Mouse (Mus musculus) heart, adult 2 months (tissue): ENCODE measurements at regions not wholly inside any gene's neighbourhood (a gene's known extent, or its start where the extent isn't known, plus 50 kb on each side); places are given as distances from the start of the nearest gene placed in this dataset.
"Not testable (repeated sequence)": the region's sequence is repeated elsewhere in the genome, so short reads cannot be mapped to it uniquely, and the experiment has no call there.

Experiments
- DNase-seq, 2 experiments: peaks; one replicate each; pipeline ENCODE4 v3.0.0; 2021
- H3K27ac ChIP-seq: fragments of 200-600 bp; 2 replicates; pipeline ENCODE4 v1.8.1; 2022
- H3K27me3 ChIP-seq: fragments of 200-500 bp; 2 replicates; pipeline ENCODE4 v1.6.1; 2012; ENCODE audit warnings: mild to moderate bottlenecking, low read length, inconsistent platforms, mixed read lengths; ENCODE audit not compliant: control insufficient read depth, insufficient read depth
- H3K36me3 ChIP-seq: fragments of 200-500 bp; 2 replicates; pipeline ENCODE4 v1.6.1; 2012; ENCODE audit warnings: low read length, inconsistent platforms; ENCODE audit not compliant: control insufficient read depth, insufficient read depth
- H3K4me1 ChIP-seq: fragments of 200-500 bp; 2 replicates; pipeline ENCODE4 v1.6.1; 2011; ENCODE audit warnings: low read length; ENCODE audit not compliant: control insufficient read depth, insufficient read depth
- H3K4me3 ChIP-seq: fragments of 200-600 bp; 2 replicates; pipeline ENCODE4 v1.8.1; 2022
- H3K79me2 ChIP-seq: fragments of 200-500 bp; replicated peaks from 2 replicates; pipeline ENCODE4 v1.6.1; 2012; ENCODE audit warnings: mild to moderate bottlenecking, inconsistent platforms, low read length, moderate library complexity, mixed read lengths; ENCODE audit not compliant: control insufficient read depth, insufficient read depth
- H3K9ac ChIP-seq: fragments of 200-500 bp; 2 replicates; pipeline ENCODE4 v1.6.1; 2012; ENCODE audit warnings: low read depth, mild to moderate bottlenecking, control low read depth, inconsistent platforms, low read length, mixed read lengths
- CTCF ChIP-seq: fragments of 200-600 bp; IDR thresholded peaks from 2 replicates; pipeline ENCODE4 v1.8.1; 2022; ENCODE audit warnings: antibody characterized with exemption, mild to moderate bottlenecking, moderate library complexity
- EP300 ChIP-seq: fragments of 200-500 bp; IDR thresholded peaks from 2 replicates; pipeline ENCODE4 v1.6.1; 2011; ENCODE audit warnings: low read depth, low read length, control low read depth; ENCODE audit not compliant: insufficient read depth
- POLR2A ChIP-seq: fragments of 200-500 bp; IDR thresholded peaks from 2 replicates; pipeline ENCODE4 v1.6.1; 2011; ENCODE audit warnings: mild to moderate bottlenecking, low read depth, low read length, control low read depth; ENCODE audit not compliant: insufficient read depth
- WGBS: fragments of 180-500 bp; shearing (Covaris S2); methylation state at CpG from one replicate; pipeline ENCODE4 v1.1.7; 2018; 5-methylcytosine and 5-hydroxymethylcytosine counted together
- intact Hi-C: fragments of 180-260 bp; cut with DNase I; formaldehyde crosslinking; loops from one replicate; pipeline ENCODE4 v1.15.1; 2025

GRCm38 (mm10) chr12:92919920-92920319 is 1071.0 kb upstream of the Sel1l start:
- H3K4me1 ChIP-seq, result no peaks in the 10 kb centered on the region
- no peaks in the 10 kb centered on the region for H3K79me2 ChIP-seq
- no peak overlapping the region for H3K9ac ChIP-seq
- 64% methylated on average over 3 of the region's 3 CpGs for WGBS
- H3K4me3 ChIP-seq, result no peak overlapping the region
- intact Hi-C loops, result no loop called here
- H3K36me3 ChIP-seq, result no peaks in the 10 kb centered on the region
- H3K27ac ChIP-seq, result no peak overlapping the region
- H3K27me3 ChIP-seq, result no peaks in the 10 kb centered on the region
- no peak for DNase-seq
- TF ChIP-seq CTCF (no peak), EP300 (no peak)

GRCm38 (mm10) chr12:92916267-92916666 is 1067.3 kb upstream of the Sel1l start:
- no peak for DNase-seq
- Histone ChIP-seq H3K9ac (no peak overlapping the region), H3K79me2 (no peaks in the 10 kb centered on the region), H3K4me1 (no peaks in the 10 kb centered on the region), H3K27me3 (no peaks in the 10 kb centered on the region), H3K4me3 (no peak overlapping the region), H3K27ac (no peak overlapping the region), H3K36me3 (no peaks in the 10 kb centered on the region)
- intact Hi-C loops, result no loop called here
- TF ChIP-seq CTCF, result no peak
- TF ChIP-seq POLR2A, result no peak
- TF ChIP-seq EP300, result no peak
- 57% methylated on average over 3 of the region's 3 CpGs for WGBS

GRCm38 (mm10) chr12:92915776-92916175 is 1066.8 kb upstream of the Sel1l start:
- TF ChIP-seq POLR2A (no peak), CTCF (no peak), EP300 (no peak)
- Histone ChIP-seq H3K27me3 (no peaks in the 10 kb centered on the region), H3K4me1 (no peaks in the 10 kb centered on the region), H3K36me3 (no peaks in the 10 kb centered on the region), H3K79me2 (no peaks in the 10 kb centered on the region), H3K4me3 (no peak overlapping the region), H3K27ac (no peak overlapping the region), H3K9ac (no peak overlapping the region)
- intact Hi-C loops, result no loop called here
- no peak for DNase-seq

- H3K27me3 ChIP-seq, result no peaks in the 10 kb centered on the region
- H3K27ac ChIP-seq, result no peak overlapping the region
- no peak overlapping the region for H3K9ac ChIP-seq
- intact Hi-C loops, result no loop called here
- no peaks in the 10 kb centered on the region for H3K79me2 ChIP-seq
- no peak for DNase-seq
- WGBS, result 62% methylated on average over 1 of the region's 1 CpGs
- H3K4me3 ChIP-seq, result no peak overlapping the region
- H3K4me1 ChIP-seq, result no peaks in the 10 kb centered on the region
- H3K36me3 ChIP-seq, result no peaks in the 10 kb centered on the region
- TF ChIP-seq POLR2A (no peak), EP300 (no peak), CTCF (no peak)
Observed at GRCm38 (mm10) chr12:92915203-92915602, 1066.2 kb upstream of the Sel1l start.

GRCm38 (mm10) chr12:92904382-92904781 is 1055.4 kb upstream of the Sel1l start:
- no peaks in the 10 kb centered on the region for H3K27me3 ChIP-seq
- H3K4me1 ChIP-seq, result no peaks in the 10 kb centered on the region
- intact Hi-C loops, result no loop called here
- no peaks in the 10 kb centered on the region for H3K79me2 ChIP-seq
- no peaks in the 10 kb centered on the region for H3K36me3 ChIP-seq
- TF ChIP-seq CTCF, result no peak
- no peak for TF ChIP-seq EP300
- no peak for TF ChIP-seq POLR2A
- no peak overlapping the region for H3K4me3 ChIP-seq
- H3K27ac ChIP-seq, result no peak overlapping the region
- no peak for DNase-seq
- WGBS, result 66% methylated on average over 2 of the region's 2 CpGs
- H3K9ac ChIP-seq, result no peak overlapping the region

GRCm38 (mm10) chr12:92892315-92892714 is 1043.4 kb upstream of the Sel1l start:
- Histone ChIP-seq H3K9ac (no peak overlapping the region), H3K27ac (no peak overlapping the region), H3K79me2 (no peaks in the 10 kb centered on the region), H3K4me1 (no peaks in the 10 kb centered on the region), H3K4me3 (no peak overlapping the region), H3K27me3 (no peaks in the 10 kb centered on the region), H3K36me3 (no peaks in the 10 kb centered on the region)
- intact Hi-C loops, result no loop called here
- TF ChIP-seq EP300, result no peak
- TF ChIP-seq POLR2A, result no peak
- no peak for TF ChIP-seq CTCF
- 91% methylated on average over 8 of the region's 9 CpGs for WGBS
- no peak for DNase-seq

- H3K79me2 ChIP-seq, intact Hi-C loops, H3K9ac ChIP-seq, H3K27me3 ChIP-seq, H3K27ac ChIP-seq, H3K4me1 ChIP-seq, H3K4me3 ChIP-seq, DNase-seq, H3K36me3 ChIP-seq: not testable (repeated sequence)
- no CpG with 5 or more reads among the region's 8 CpGs for WGBS
Observed at GRCm38 (mm10) chr12:92891663-92892062, 1042.7 kb upstream of the Sel1l start.

- DNase-seq, H3K4me3 ChIP-seq, H3K27me3 ChIP-seq, H3K27ac ChIP-seq, H3K36me3 ChIP-seq, H3K9ac ChIP-seq, H3K4me1 ChIP-seq, intact Hi-C loops, H3K79me2 ChIP-seq: not testable (repeated sequence)
- 96% methylated on average over 6 of the region's 9 CpGs for WGBS
Observed at GRCm38 (mm10) chr12:92891126-92891525, 1042.2 kb upstream of the Sel1l start.
